Mouse (Mus musculus) lung, embryonic 16.5 days (tissue): Measurements from ENCODE around the gene Smim7. TPM values are rescaled to one million over a fixed set of nuclear protein-coding genes. Genes with fewer than 3 reads are reported as not detected.

ENCODE experiments used
- microRNA-seq: library from miRNA; unstranded; fragments of <30 nt; microRNA quantifications from one replicate; pipeline ENCODE4, GENCODE M21; 2016
- polyA plus RNA-seq: library from polyadenylated mRNA; unstranded; fragments of >200 nt; fragmentation: Nextera tagmentation; extraction: Ambion mirVana; gene quantifications from 2 replicates; pipeline ENCODE4 v1.2.1, GENCODE M21; 2015

The Smim7 gene
- polyA plus RNA-seq, 1 experiment from 2014 or later = 120 TPM

Small RNAs within 50 kb of the gene (microRNA-seq; reads per million reads assigned to microRNA genes)
- gene Gm28019 = not detected

Other genes with a start within 250 kb of the Smim7 start
- gene Eps15l1, start 149.6 kb downstream of the Smim7 start, polyA plus RNA-seq = 52.6 and 53.1 TPM in 2 replicates
- 1.8 and 2.1 TPM in 2 replicates for gene Calr3, start 127.2 kb downstream of the Smim7 start, polyA plus RNA-seq
- gene 1700030K09Rik, start 127.2 kb downstream of the Smim7 start, polyA plus RNA-seq = 16.9 and 17.3 TPM in 2 replicates
- 55.8 and 68.3 TPM in 2 replicates for gene Cherp, start 95.9 kb downstream of the Smim7 start, polyA plus RNA-seq
- gene Slc35e1, start 78.5 kb downstream of the Smim7 start, polyA plus RNA-seq = 7.5 and 7.6 TPM in 2 replicates
- gene Med26, start 22.8 kb downstream of the Smim7 start, polyA plus RNA-seq = 15.6 and 16.2 TPM in 2 replicates
- 19.6 and 19.8 TPM in 2 replicates for gene Tmem38a, start 967 bp upstream of the Smim7 start, polyA plus RNA-seq
- gene Nwd1, start 75.6 kb upstream of the Smim7 start, polyA plus RNA-seq = 0.23 and 0.26 TPM in 2 replicates
- 149 and 158 TPM in 2 replicates for gene Sin3b, start 152.2 kb upstream of the Smim7 start, polyA plus RNA-seq
- 3.0 and 3.6 TPM in 2 replicates for gene F2rl3, start 190.8 kb upstream of the Smim7 start, polyA plus RNA-seq